Mouse (Mus musculus): ENCODE results near the gene Cyp2j5. TPM values are rescaled to one million over a fixed set of nuclear protein-coding genes. Genes with fewer than 3 reads are reported as not detected.

Cyp2j5 gene
- total and polyA plus RNA-seq, 3 experiments: not detected

GRCm38 (mm10) chr4:96591791-96592150 lies 72.2 kb downstream of the Cyp2j5 start:
- Histone ChIP-seq H3K36me3 (replicated peaks in 1 of 2; ENCODE audit: control insufficient read depth in 1 of 2, insufficient read depth in 1 of 2, low read length in 1 of 2) (no peaks in the 10 kb centered on the region), H3K9me3 (replicated peaks; ENCODE audit: low read length) (peaks cover 36% of the 10 kb centered on the region), H3K4me2 (ENCODE audit: insufficient read depth, low read depth, poor library complexity, severe bottlenecking) (no peak overlapping the region), H3K4me1 (ENCODE audit: control insufficient read depth in 1 of 2, insufficient read depth in 2 of 2) (no peaks in the 10 kb centered on the region), H3K9ac (ENCODE audit: insufficient read depth, low read depth) (no peak overlapping the region), H3K4me3 (replicated peaks in 1 of 3; ENCODE audit: low read depth in 2 of 3, low read length in 2 of 3, poor library complexity in 1 of 3) (no peak overlapping the region), H3K79me2 (replicated peaks; ENCODE audit: control insufficient read depth, extremely low read depth, insufficient read depth, poor library complexity, severe bottlenecking) (no peaks in the 10 kb centered on the region), H3K27ac (ENCODE audit: insufficient read depth, low read depth) (no peak overlapping the region), H3K27me3 (replicated peaks) (no peaks in the 10 kb centered on the region)
- TF ChIP-seq IRF4 (IDR thresholded peaks at IDR 0.05; ENCODE audit: low read depth, low read length): no peak
- no peak for TF ChIP-seq E2F4 (IDR thresholded peaks at IDR 0.05; ENCODE audit: insufficient replicate concordance, low read depth, low read length)
- no peak for TF ChIP-seq USF1 (IDR thresholded peaks at IDR 0.05; ENCODE audit: low read depth, low read length)
- TF ChIP-seq JUN (IDR thresholded peaks at IDR 0.05; ENCODE audit: insufficient read depth, low read depth, low read length): no peak
- TF ChIP-seq USF2 (conservative IDR thresholded peaks at IDR 0.05; ENCODE audit: low read depth, low read length): no peak
- no peak for TF ChIP-seq MEF2A (IDR thresholded peaks at IDR 0.05; ENCODE audit: borderline replicate concordance, low read depth, low read length)
- TF ChIP-seq CTCF (conservative IDR thresholded peaks at IDR 0.05 in 1 of 2, IDR thresholded peaks at IDR 0.05 in 1 of 2; ENCODE audit: low read depth in 2 of 2, low read length in 2 of 2): no peak
- TF ChIP-seq SMC3 (IDR thresholded peaks at IDR 0.05; ENCODE audit: low read depth, low read length): no peak
- TF ChIP-seq KAT2A (IDR thresholded peaks at IDR 0.05; ENCODE audit: insufficient replicate concordance, low read length): no peak
- TF ChIP-seq MXI1 (IDR thresholded peaks at IDR 0.05; ENCODE audit: low read depth, low read length): no peak
- no peak for TF ChIP-seq ZNF384 (IDR thresholded peaks at IDR 0.05; ENCODE audit: low read depth, low read length)
- no peak for TF ChIP-seq CHD1 (IDR thresholded peaks at IDR 0.05; ENCODE audit: low read depth, low read length)
- TF ChIP-seq MAX (IDR thresholded peaks at IDR 0.05; ENCODE audit: low read length): no peak
- no peak for TF ChIP-seq EP300 (IDR thresholded peaks at IDR 0.05; ENCODE audit: low read length)
- TF ChIP-seq POLR2AphosphoS2 (IDR thresholded peaks at IDR 0.05; ENCODE audit: low read depth, low read length): no peak
- no peak for DNase-seq (ENCODE audit: extremely low read depth)
- dilution Hi-C loops (cut with MboI; ENCODE audit: extremely low pct_ligation_motif_present, extremely low pct_unique_long_range_greater_than_20kb, low sequenced_read_pairs) (no loop called here), in situ Hi-C loops (cut with MboI; ENCODE audit: low pct_ligation_motif_present, low pct_unique_long_range_greater_than_20kb, low sequenced_read_pairs) (no loop called here)

GRCm38 (mm10) chr4:96590911-96591790 lies 72.8 kb downstream of the Cyp2j5 start, which contains the start of gene Cyp2j9:
Cyp2j9 (minus strand) TSS chr4:96591578.
- in situ Hi-C loops (cut with MboI; ENCODE audit: low pct_ligation_motif_present, low pct_unique_long_range_greater_than_20kb, low sequenced_read_pairs): no loop called here
- H3K9ac ChIP-seq (ENCODE audit: insufficient read depth, low read depth): no peak within 1 kb of the TSS
- TF ChIP-seq CHD2 (IDR thresholded peaks at IDR 0.05; ENCODE audit: low read length): no peak
- no peak for TF ChIP-seq IRF4 (IDR thresholded peaks at IDR 0.05; ENCODE audit: low read depth, low read length)
- no peak for TF ChIP-seq POLR2AphosphoS2 (IDR thresholded peaks at IDR 0.05; ENCODE audit: low read depth, low read length)
- TF ChIP-seq MAX (IDR thresholded peaks at IDR 0.05; ENCODE audit: low read length): no peak
- no peak for TF ChIP-seq EP300 (IDR thresholded peaks at IDR 0.05; ENCODE audit: low read length)
- no peak for TF ChIP-seq UBTF (IDR thresholded peaks at IDR 0.05; ENCODE audit: low read depth, low read length)
- TF ChIP-seq MYC (IDR thresholded peaks at IDR 0.05; ENCODE audit: low read depth, low read length): no peak
- no peak for TF ChIP-seq CHD1 (IDR thresholded peaks at IDR 0.05; ENCODE audit: low read depth, low read length)
- TF ChIP-seq MAZ (IDR thresholded peaks at IDR 0.05; ENCODE audit: low read depth, low read length): no peak
- TF ChIP-seq POLR2A (IDR thresholded peaks at IDR 0.05; ENCODE audit: low read depth, low read length): no peak
- TF ChIP-seq MXI1 (IDR thresholded peaks at IDR 0.05; ENCODE audit: low read depth, low read length): no peak
- no peak for TF ChIP-seq JUN (IDR thresholded peaks at IDR 0.05; ENCODE audit: insufficient read depth, low read depth, low read length)
- TF ChIP-seq USF2 (conservative IDR thresholded peaks at IDR 0.05; ENCODE audit: low read depth, low read length): no peak
- TF ChIP-seq ZC3H11A (IDR thresholded peaks at IDR 0.05; ENCODE audit: low read depth, low read length): no peak
- no peak for TF ChIP-seq RCOR1 (conservative IDR thresholded peaks at IDR 0.05; ENCODE audit: low read depth, low read length)
- no peak for TF ChIP-seq HCFC1 (IDR thresholded peaks at IDR 0.05; ENCODE audit: low read depth, low read length)
- TF ChIP-seq SIN3A (IDR thresholded peaks at IDR 0.05; ENCODE audit: low read length): no peak
- TF ChIP-seq JUND (conservative IDR thresholded peaks at IDR 0.05; ENCODE audit: low read depth, low read length): no peak
- no peak for TF ChIP-seq TBP (conservative IDR thresholded peaks at IDR 0.05; ENCODE audit: low read depth, low read length)
- TF ChIP-seq BHLHE40 (IDR thresholded peaks at IDR 0.05; ENCODE audit: low read depth, low read length): no peak
- H3K9me3 ChIP-seq (replicated peaks; ENCODE audit: low read length): peaks cover 36% of the 10 kb centered on the region
- H3K27ac ChIP-seq (ENCODE audit: insufficient read depth, low read depth): no peak within 1 kb of the TSS
- no peak within 1 kb of the TSS for H3K4me2 ChIP-seq (ENCODE audit: insufficient read depth, low read depth, poor library complexity, severe bottlenecking)
- dilution Hi-C loops (cut with MboI; ENCODE audit: extremely low pct_ligation_motif_present, extremely low pct_unique_long_range_greater_than_20kb, low sequenced_read_pairs): no loop called here
- H3K4me3 ChIP-seq (replicated peaks in 1 of 3; ENCODE audit: low read depth in 2 of 3, low read length in 2 of 3, poor library complexity in 1 of 3): no peak within 1 kb of the TSS
- no peaks in the 10 kb centered on the region for H3K27me3 ChIP-seq (replicated peaks)
- no peaks in the 10 kb centered on the region for H3K4me1 ChIP-seq (ENCODE audit: control insufficient read depth in 1 of 2, insufficient read depth in 2 of 2)
- DNase-seq (ENCODE audit: extremely low read depth): no peak
- no peaks in the 10 kb centered on the region for H3K36me3 ChIP-seq (replicated peaks in 1 of 2; ENCODE audit: control insufficient read depth in 1 of 2, insufficient read depth in 1 of 2, low read length in 1 of 2)
- H3K79me2 ChIP-seq (replicated peaks; ENCODE audit: control insufficient read depth, extremely low read depth, insufficient read depth, poor library complexity, severe bottlenecking): no peaks in the 10 kb centered on the region
